Mouse (Mus musculus): Measurements from ENCODE around the gene Gm11639.

Gm11639 gene

DNA sequence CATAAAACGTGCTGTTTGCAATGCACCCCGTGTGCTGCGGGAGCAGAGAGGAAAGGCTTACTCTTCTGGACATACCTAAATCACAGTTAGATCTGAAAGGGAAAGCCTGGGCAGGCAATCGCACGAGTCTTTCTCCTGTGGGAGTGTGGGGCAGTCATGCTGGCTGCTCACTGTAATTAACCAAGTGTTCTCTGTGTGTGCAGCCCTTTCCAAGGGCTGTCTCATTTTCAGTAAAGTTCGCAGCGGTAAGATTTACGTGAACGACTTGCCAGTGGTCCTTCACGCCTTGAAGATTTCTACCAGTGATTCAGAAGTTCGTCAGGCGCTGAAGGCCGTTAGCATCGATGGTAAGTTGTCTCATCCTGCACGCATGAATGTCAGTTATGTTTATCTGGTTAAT lies 18.6 kb downstream of the Gm11639 start:
- no peak for DNase-seq (ENCODE audit: low read depth, low spot score)

DNA sequence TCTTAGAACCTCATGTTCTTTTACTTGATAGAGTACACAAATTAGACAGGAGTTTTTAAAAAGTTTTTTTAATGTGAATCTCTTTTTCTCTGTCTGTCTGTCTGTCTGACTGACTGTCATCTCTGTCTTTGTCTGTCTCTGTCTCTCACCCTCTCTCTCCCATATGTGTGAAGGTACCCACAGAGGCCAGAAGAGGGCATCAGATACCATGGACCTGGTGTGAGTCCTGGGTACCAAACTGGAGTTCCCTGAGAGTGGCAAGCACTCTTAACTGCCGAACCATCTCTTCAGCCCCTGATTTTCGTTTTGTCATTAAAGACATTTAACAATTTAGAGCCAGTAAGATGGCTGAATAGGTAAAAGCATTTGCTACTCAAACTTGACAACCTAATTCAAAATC lies 21.6 kb downstream of the Gm11639 start:
- no peak for DNase-seq (ENCODE audit: low read depth, low spot score)

DNA sequence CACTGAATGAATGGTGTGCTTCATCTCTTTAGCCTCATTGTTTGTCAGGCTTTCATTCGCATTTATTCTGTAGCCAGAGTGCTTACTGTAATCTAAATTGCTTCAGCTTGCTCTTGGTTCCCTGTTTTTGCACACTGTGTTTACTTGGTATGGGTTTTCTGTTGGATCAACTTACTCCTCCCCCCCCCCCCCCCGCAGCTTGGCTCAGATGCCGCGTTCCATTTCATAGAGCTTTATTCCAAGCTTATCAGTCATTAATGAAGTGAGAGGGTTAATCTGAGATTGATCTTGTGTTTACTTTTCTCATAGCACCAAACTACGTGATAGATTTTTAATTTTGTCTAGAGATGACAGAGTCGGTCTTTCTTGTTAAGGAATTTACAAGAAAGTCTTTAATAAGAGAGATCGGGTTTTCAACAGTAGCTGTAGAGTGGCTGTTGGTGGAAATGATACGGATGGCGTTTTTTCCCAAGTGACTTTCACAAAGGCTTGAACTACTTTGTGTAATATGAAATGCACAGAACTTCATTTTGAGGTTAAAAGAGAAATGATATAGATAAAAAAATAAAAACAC lies 59.6 kb downstream of the Gm11639 start:
- no peak for DNase-seq (ENCODE audit: low read depth, low spot score)

GRCm38 (mm10) chr11:104765762-104766161 lies 80.3 kb downstream of the Gm11639 start:
- DNase-seq (ENCODE audit: low read depth, low spot score), result no peak

GRCm38 (mm10) chr11:104767068-104767467 lies 81.6 kb downstream of the Gm11639 start:
- DNase-seq (ENCODE audit: low read depth, low spot score), result no peak

GRCm38 (mm10) chr11:104768072-104768471 lies 82.6 kb downstream of the Gm11639 start:
- DNase-seq (ENCODE audit: low read depth, low spot score), result no peak

GRCm38 (mm10) chr11:104778796-104779195 lies 93.3 kb downstream of the Gm11639 start:
- no peak for DNase-seq (ENCODE audit: low read depth, low spot score)

GRCm38 (mm10) chr11:104944723-104945122 lies 259.2 kb downstream of the Gm11639 start:
- DNase-seq (ENCODE audit: low read depth, low spot score), result no peak

- no peak for DNase-seq (ENCODE audit: low read depth, low spot score)
Observed at GRCm38 (mm10) chr11:104952349-104952748, 266.8 kb downstream of the Gm11639 start.

- no peak for DNase-seq (ENCODE audit: low read depth, low spot score)
Observed at GRCm38 (mm10) chr11:104967862-104968261, 282.4 kb downstream of the Gm11639 start.

DNA sequence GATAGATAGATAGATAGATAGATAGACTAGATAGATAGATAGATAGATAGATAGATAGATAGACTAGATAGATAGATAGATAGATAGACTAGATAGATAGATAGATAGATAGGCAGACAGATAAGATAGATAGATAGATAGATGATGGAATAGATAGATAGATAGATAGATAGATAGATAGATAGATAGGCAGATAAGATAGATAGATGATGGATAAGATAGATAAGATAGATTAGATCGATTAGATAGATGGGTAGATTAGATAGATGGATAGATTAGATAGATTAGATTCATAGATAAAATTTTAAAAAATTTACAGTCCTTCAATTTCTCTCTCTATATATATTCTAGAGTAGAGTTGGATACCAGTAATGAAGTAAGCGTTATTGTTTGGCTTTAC lies 282.9 kb downstream of the Gm11639 start:
- no peak for DNase-seq (ENCODE audit: low read depth, low spot score)

- no peak for DNase-seq (ENCODE audit: low read depth, low spot score)
Observed at GRCm38 (mm10) chr11:104971322-104971721, 285.8 kb downstream of the Gm11639 start.

DNA sequence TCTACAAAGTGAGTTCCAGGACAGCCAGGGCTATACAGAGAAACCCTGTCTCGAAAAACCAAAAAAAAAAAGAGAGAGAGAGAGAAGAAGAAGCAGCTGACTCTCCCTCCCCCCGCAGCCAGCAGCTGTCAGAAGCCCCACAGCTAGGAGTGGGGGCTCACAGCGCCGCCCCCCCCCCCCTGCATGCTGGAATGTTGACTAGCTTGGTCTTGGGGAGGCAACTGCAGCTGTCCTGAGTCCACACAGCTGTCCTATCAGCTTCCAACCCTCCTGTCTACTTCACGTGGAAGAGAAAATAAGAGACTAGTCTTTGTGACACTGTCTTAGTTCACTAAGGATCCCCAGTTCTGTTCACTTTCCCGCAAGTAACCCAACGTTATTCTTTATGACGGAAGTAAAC lies 287.0 kb downstream of the Gm11639 start:
- DNase-seq (ENCODE audit: low read depth, low spot score), result no peak

GRCm38 (mm10) chr11:104977976-104978375 lies 292.5 kb downstream of the Gm11639 start:
- DNase-seq (ENCODE audit: low read depth, low spot score), result no peak

DNA sequence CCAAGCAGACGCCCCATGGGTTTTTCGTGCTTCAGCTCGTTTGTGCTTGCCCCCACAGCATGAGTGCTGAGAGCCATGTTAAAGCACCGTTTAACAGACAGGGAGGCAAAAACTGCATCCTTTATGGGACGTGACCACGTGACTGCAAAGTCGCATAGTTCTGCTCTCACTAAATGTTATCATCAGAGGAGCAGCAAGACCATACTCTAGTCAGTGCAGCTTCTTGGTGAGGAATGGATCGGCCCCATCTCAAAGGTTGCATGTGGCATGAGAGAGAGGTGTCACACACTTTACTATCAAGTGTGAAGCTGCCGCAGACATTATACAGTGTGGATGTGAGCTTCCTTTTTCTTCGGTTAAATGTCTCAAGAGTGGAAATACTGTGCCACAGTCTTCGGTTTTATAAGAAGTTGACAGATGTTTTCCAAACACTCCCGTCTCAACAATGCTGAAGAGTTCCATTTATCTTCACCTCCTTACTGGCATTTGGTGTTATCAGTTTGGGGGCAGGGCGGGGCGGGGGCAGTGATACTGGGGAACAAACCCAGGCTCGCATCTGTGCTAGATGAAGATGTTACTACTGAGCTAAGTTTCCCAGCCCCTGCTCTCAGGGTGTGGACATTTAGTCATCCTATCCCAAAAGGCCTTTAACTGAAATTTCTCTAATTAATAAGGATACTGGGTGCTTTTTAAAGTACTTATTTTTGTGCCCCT lies 296.0 kb downstream of the Gm11639 start:
- no peak for DNase-seq (ENCODE audit: low read depth, low spot score)

- no peak for DNase-seq (ENCODE audit: low read depth, low spot score)
Observed at GRCm38 (mm10) chr11:105009232-105009631, 323.7 kb downstream of the Gm11639 start.

DNA sequence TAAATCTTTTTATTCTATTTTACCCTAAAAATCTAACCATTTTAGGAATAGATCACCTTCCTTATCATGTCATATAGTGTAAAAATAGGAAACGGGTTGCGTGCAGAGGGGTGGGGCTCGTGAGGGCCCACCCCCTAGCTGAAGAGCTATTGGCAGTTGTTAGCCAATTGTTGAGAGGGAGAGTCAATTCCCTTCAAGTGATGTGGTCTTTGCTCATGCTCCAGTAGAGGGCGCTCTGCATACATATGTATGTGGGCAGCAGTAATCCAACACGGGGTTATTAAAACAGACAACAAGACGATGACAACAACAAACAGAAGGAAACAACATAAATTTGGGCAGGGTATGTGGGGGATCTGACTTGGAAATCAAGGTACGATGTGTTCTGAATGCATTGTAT lies 335.6 kb downstream of the Gm11639 start:
- DNase-seq (ENCODE audit: low read depth, low spot score), result peak; percentile 1

DNA sequence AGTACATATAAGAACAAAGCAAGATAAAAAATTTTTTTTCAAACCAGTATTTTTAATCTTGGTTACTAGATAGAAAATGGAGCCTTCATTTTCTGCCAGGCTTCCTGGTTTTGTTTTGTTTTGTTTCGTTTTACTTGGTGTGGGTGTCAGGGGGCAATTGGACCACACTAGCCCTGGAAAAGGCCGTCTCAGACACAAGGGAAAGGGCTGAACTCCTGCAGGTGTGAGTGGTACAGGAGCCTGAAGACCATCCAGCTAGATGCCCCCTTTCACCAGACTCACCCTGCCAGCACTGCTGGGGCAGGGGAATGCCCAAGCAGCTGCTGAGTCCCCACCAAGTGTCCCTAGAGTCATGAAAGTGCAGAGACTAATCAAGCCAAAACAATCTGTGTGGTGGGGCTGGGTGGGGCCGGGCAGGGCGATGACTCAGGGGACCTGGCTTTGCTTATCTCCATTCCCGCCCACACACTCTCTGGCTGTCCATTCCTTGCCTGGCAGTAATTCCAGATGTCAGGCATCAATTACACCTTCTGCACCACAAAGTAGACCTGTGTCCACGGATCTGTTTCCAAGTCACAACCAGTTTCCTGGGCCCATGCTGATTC lies 343.3 kb downstream of the Gm11639 start:
- no peak for DNase-seq (ENCODE audit: low read depth, low spot score)

DNA sequence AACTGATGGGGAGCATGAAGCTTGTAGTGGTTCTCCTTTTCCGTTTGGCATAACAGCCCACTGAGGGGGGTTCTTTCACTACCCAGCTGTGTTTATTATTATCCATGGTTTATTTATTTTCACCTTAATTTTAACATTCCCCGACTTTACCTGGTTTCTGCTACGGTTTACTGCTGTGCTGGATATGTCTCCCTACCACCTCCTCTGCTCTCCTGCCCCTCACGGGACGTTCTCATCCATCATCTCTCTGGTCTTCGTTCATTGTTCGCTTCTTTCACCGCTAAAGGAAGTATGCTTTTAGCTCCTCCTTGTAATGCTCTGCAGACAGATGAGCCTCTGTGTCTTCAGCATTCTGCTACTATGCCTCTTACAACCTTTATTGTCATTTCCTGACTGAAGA lies 344.0 kb downstream of the Gm11639 start:
- DNase-seq (ENCODE audit: low read depth, low spot score), result no peak

GRCm38 (mm10) chr11:105030229-105030628 lies 344.7 kb downstream of the Gm11639 start:
- DNase-seq (ENCODE audit: low read depth, low spot score), result no peak

DNA sequence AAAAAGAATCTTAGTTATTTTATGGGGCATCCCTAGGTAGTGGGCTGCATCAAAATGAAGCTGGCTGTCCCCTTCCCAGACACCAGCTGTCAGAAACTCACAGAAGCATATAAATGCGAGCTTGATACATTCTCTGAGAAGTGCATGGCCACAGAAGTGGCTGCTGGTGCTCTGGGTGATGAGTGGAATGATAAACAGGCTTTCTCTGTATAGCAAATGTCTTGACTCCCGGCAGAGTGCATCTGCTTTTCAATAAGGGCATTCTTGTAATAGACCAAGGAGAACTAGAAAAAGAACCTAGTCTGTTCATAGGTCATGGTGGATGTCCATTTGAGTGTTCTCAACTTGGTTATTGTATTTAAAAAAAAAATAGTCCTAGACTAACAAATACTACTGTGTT lies 345.6 kb downstream of the Gm11639 start:
- DNase-seq (ENCODE audit: low read depth, low spot score), result no peak

- DNase-seq (ENCODE audit: low read depth, low spot score), result no peak
Observed at GRCm38 (mm10) chr11:105035081-105035480, 349.6 kb downstream of the Gm11639 start.

GRCm38 (mm10) chr11:105063292-105063691 lies 377.8 kb downstream of the Gm11639 start, which contains the start of gene Efcab3:
Gene Efcab3 (plus strand): TSS chr11:105063592.
- DNase-seq (ENCODE audit: low read depth, low spot score), result no peak
